Mouse (Mus musculus): ENCODE data around the gene Vrk3. TPM values are rescaled to one million over a fixed set of nuclear protein-coding genes. Genes with fewer than 3 reads are reported as not detected.
A peak's percentile ranks its signal among the peaks of the same experiment; 100 is the strongest.
"Not testable (repeated sequence)": the region's sequence is repeated elsewhere in the genome, so short reads cannot be mapped to it uniquely, and the experiment has no call there.

The Vrk3 gene
- polyA plus RNA-seq (2017; shearing (Covaris generic)), result 10 to 100 TPM; 79.6 to 97.6 TPM

- ATAC-seq, result peak; percentile 93
Observed at GRCm38 (mm10) chr7:44748101-44749044, at the start of gene Vrk3. Gene Vrk3 (plus strand): TSS chr7:44748413.

DNA sequence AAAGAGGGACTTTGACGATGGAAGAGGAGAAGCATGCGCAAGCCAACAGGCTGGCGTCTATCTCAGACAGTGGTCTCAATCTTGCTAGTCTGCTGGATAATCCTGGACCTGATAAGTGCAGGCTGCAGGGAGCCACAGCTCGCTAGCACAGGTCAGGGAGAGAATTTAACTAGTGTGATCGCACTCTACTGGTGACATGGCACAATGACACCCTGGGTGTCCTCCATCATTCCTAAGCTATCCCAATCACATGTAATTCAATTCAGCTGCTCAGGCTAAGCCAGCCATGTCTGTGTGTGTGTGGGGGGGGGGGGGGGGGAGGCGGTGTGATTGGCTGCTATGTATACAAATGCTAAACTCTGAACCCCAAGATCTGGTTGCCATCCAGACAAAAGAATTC lies 46.3 kb upstream of the Vrk3 start:
- no peak for ATAC-seq

- ATAC-seq, result no peak
Observed at GRCm38 (mm10) chr7:44702985-44703384, 45.2 kb upstream of the Vrk3 start.

DNA sequence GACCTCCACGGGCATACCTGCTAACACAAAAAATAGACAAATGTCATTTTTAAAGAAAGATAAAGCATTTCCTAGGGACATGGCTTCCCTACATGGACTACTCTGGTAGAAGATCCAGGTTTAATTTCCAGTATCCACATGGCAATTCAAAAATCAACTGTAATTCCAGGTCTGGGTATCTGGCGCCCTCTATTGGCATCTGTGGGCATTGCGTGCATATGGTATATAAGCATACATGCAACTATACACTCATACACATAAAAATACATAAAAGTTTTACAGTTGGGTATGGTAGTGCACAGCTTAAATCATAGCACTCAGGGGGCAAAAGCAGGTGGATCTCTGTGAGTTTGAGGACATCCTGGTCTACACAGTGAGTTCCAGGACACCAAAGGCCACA lies 43.9 kb upstream of the Vrk3 start:
- no peak for ATAC-seq

DNA sequence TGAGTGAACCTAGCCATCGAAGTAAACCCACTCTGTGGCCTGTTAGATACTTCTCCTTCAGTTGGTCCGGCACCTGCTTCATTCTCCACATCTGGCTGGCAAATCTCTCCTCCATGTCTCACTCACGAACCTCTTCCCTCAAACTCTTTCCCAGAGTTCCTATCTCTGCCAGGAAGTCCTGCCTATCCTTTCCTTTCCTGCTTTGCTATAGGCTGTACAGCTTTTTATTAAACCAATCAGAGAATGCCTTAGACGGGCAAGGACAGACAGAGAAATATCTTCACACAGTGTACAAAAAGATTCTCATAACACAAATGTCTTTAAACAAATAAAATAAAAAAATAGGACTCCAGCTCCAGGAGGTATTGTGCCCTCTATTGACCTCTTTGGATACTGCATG lies 43.1 kb upstream of the Vrk3 start:
- ATAC-seq, result no peak

DNA sequence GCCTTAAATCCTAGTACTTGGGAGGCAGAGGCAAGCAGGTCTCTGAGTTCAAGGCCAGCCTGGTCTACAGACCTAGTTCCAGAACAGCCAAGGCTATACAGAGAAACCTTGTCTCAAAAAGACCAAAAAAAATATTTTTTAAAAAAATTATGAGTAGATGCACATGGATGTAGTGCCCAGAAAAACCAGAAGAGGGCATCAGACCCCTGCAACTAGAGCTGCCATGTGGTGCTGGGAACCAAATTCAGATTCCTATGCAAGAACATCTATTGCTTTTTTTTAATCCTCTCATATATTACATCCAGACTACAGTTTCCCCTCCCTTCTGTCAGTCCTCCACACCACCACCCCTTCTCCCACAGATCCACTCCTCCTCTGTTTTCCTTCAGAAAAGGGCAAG lies 41.9 kb upstream of the Vrk3 start:
- no peak for ATAC-seq

GRCm38 (mm10) chr7:44707169-44707675 lies 41.0 kb upstream of the Vrk3 start:
- ATAC-seq, result no peak

GRCm38 (mm10) chr7:44708093-44708492 lies 40.1 kb upstream of the Vrk3 start:
- not testable (repeated sequence) for ATAC-seq

GRCm38 (mm10) chr7:44708574-44708973 lies 39.6 kb upstream of the Vrk3 start, which contains the start of gene Izumo2:
Gene Izumo2 (plus strand): TSS chr7:44708742.
- no peak for ATAC-seq

GRCm38 (mm10) chr7:44709881-44710280 lies 38.3 kb upstream of the Vrk3 start:
- no peak for ATAC-seq

DNA sequence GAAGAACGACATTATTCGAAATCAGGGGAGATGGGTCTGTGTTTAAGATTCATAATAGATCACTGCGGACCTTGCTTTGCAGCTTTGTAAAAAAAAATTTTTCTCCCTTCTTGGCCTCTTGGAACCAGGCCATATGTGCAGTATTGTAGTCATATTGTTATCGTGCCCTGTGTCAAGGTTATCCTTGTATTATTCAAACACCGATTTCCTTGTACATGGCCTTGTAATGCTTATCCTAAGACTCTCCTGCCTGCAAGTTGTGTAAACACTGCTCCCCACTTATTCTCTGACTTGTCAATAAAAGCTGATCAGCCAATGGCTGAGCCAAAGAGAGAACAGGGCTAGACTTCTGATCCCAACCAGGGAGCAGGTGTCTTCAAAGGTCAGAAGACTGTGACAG lies 26.2 kb upstream of the Vrk3 start:
- ATAC-seq, result no peak

DNA sequence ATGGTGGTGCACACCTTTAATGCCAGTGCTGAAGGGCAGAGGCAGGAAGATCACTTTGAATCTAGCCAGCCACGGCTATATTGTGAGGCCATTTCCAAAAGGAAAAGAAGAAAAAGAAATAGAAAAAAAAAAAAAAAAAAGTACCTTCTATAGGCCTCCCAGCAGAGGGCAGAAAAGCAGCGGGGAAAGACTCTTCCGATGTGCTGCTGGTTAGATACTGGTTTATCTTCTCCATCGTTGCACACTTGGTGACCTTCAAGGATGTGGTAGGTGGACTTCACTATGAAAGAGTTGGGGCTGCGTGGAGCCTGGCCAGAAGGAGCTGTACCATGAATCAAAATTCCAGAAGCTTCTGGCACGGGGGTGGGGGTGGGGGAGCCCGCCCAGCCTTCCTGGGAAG lies 23.9 kb upstream of the Vrk3 start:
- ATAC-seq, result no peak

DNA sequence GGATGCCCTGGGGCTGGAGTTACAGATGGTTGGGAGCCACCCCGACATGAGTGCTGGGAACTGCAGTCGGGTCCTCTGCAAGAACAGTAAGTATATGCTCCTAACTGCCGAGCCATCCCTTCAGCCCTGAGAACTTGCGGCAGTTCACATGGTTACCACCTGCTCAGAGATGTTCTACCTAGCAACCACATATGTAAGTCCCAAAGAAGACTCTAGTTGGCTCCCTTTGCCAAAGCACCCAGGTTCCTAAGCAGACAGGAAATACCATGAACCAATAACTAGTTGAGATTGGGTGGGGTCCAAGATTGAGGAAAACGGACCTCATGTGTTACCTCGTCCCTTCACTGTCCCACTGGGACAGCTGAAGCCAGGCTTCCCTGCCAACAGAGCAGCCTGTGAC lies 21.9 kb upstream of the Vrk3 start:
- ATAC-seq, result peak; percentile 82

- ATAC-seq, result no peak
Observed at GRCm38 (mm10) chr7:44727151-44727550, 21.1 kb upstream of the Vrk3 start.

GRCm38 (mm10) chr7:44728082-44728975 lies 19.9 kb upstream of the Vrk3 start:
- ATAC-seq, result no peak

DNA sequence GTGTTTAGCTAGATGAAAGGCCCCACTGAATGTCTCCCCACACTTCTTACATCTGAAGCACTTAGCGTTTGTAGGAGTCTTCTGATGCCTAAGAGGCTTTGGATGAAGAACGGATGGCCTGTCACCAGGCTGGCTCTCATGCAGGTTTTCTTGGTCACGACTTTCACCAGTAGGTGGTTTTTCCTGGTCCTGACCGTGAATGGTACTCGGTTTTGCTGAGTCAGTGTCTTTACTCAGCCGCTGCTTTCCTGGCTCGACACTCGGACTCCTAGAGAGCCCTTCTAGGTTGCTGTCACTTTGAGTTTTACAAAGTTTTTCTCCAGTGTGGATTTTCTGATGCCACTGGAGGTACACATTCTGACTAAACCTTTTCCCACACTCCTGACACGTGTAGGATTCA lies 14.5 kb upstream of the Vrk3 start:
- no peak for ATAC-seq

GRCm38 (mm10) chr7:44741361-44741760 lies 6.9 kb upstream of the Vrk3 start:
- ATAC-seq, result no peak

DNA sequence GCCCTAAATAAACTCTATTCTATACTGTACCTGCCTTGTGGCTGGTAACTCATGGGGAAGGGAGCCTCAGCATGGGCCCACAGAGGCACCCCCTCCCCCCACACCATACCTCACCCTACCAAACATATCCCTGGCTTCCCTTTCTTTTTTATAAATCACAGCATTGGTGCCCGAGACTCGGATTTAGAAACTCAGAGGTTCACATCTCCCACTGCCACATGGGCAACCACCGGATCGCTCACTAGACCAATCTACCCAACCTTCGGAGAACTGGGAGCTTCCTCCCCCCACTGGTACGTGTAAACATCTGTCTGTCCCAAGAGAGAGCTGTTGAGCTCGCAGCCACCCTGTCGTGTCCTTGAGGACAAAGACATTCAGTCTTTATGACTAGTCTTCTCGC lies 3.9 kb upstream of the Vrk3 start:
- no peak for ATAC-seq

GRCm38 (mm10) chr7:44745076-44745475 lies 3.1 kb upstream of the Vrk3 start:
- ATAC-seq, result peak; percentile 63

- no peak for ATAC-seq
Observed at GRCm38 (mm10) chr7:44747115-44747514, 1.1 kb upstream of the Vrk3 start.

GRCm38 (mm10) chr7:44750950-44751349 lies 2.7 kb downstream of the Vrk3 start, which contains the start of gene Zfp473:
Gene Zfp473 (minus strand): TSS chr7:44751050.
- not testable (repeated sequence) for ATAC-seq

DNA sequence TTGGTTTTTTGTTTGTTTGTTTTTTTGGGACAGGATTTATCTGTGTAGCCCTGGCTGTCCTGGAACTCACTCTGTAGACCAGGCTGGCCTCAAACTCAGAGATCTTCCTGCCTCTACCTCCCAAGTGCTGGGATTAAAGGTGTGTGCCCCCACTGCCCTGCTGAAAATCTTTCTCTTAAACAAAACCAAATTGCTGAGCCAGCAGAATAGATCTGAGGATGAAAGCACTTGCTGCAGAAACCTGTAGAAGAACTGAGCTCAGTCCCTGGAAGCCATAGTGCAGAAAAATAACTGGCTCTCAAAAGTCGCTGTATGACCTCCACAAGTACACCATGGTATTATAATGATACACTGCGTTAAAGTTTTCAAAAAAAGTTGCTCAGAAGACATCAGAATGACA lies 9.0 kb downstream of the Vrk3 start:
- ATAC-seq, result no peak

GRCm38 (mm10) chr7:44760366-44760765 lies 12.2 kb downstream of the Vrk3 start:
- ATAC-seq, result no peak

Measured in CD4-positive, CD25-positive, alpha-beta regulatory T cell, adult 4 months (primary cell).